Mouse (Mus musculus): ENCODE results near the gene Rac3. TPM values are rescaled to one million over a fixed set of nuclear protein-coding genes. Genes with fewer than 3 reads are reported as not detected.

Gene Rac3
- not detected for polyA plus RNA-seq (2014; fragmentation: Illumina TruSeq; extraction: RNeasy Lipid Tissue Mini Kit (QIAGEN cat#74804); ENCODE audit: low replicate concordance)

DNA sequence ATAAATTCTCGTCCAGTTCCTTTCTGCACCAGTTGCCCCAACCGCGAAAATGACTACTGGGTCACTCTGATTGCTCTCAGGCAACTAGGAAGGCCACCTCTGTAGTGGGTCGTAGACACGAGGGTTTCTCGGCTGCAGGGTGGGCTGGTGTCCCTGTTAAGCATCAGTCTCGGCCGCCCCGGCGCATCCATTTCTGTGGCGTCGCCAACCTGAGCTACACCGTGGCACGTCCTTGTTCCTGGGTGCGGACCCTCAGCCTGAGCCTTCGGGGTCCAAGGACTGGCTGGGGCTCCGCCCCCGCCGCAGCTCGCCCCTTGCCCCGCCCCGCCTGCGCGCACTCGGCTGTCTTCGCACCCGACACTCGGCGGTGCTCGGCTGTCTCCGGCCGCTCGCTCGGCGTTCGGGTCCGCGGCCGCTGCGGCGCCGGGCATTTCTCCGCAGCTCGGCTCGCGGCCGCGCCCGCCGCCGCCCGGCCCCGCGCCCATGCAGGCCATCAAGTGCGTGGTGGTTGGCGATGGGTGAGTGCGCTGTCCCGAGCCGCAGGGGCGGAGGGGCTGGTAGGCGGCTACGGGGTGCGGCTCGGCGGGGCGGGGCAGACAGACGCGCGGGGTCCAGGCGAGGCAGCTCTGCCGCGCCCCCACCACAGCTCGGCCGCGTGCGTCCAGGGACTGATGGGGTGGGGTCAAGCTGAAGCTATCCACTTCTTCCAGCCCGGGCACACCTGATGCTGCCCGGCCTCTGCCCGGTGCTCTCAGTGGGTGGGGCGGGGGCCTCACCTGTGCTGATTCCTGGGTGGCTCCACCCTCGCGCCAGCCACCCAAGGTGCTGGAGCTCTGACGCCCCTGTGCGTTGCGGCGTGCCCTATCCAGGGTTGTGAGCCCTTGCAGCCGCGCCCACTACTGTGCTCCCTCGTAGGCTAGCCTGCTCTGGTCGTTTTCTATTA is at the start of gene Rac3:
Rac3 (plus strand) TSS at position 347 of the 943 bp plus-strand sequence.

DNA sequence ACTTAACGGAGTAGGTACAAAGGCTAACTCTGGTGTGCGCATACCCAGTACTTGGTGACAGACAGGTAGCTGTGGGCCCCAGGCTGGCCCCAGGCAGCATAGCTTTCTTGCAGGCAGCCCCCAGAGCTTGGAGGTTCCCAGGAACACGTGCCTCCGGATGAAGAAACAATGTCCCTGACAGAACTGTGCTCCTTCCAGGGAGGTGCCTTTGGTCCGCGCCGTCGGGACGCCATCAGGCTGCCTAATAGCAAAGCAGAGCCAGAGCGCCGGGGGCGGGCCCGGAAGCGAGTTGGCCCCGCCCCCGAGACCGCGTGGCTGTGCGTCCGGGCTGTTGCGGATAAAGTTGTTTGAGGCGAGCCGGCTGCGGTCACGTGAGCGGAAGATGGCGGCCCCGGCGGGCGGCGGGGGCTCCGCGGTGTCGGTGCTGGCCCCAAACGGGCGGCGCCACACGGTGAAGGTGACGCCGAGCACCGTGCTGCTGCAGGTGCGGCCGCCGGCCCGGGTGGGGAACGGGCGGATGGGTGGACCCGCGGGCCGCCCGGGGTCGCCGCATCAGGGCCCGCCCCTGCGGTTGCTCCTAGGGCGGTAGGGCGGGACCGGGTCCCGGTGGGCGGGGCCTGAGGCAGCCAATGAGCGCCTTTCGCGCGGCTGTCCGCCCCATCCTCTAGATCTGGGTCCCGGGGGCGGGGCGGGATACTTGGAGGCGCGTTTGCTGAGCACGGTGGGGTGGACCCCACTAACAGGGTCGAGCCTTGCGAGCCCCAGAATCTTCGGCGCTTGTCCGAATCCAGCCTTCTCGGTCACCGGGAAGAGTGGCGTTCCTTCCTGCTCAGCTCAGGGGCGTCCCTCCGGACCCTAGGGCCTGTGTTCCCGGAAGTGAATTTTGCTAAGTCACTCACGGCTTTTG is 48.3 kb upstream of the Rac3 start, which contains the start of gene Aspscr1:
Aspscr1 (plus strand) TSS at position 287 of the 907 bp plus-strand sequence.

DNA sequence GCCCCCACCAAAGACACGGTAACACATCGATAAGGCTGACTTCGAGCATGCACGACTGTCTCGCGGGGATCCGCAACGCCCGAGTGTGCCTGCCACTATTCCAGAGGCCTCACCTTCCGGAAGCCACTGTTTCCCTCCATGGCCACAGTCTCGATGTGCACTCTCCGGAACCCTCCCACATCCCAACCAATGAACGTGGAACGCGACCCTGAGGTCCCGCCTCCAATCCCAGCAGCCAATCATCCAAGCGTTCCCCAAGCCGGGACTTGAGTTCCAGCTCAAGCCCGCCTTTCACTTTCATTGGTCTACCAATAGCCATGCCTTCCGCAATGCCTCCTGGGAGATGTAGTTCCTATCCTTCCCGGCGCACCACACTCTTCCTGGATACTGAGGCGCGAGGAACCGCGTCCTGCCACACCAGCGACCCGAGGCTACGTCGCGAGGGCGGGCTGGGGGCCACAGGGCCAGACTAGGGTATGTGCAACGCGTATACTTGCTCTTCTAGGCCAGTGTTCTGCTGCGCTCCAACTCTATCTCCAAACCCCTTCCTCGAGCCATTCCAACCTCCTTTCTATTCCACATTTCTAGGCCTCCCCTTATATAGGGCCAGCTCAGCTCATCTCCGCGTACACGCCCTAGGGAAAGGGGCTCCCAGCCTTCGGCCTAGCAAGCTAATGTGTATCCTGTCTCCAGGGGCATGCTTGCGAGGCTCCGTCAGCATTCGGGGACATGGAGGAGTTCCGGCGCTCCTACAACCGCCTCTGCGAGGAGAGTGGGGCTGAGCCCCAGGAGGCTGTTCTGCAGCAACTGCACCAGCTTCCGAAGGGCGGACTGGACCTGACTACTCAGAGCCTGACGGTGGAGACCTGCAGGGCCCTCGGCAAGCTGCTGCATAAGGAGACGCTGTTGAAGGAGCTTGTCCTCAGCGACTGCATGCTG is 7.4 kb upstream of the Rac3 start, which contains the start of the genes Cenpx and Lrrc45:
Cenpx (minus strand) TSS at position 159 of the 939 bp plus-strand sequence.
Lrrc45 (plus strand) TSS at position 346 of the 939 bp plus-strand sequence.

DNA sequence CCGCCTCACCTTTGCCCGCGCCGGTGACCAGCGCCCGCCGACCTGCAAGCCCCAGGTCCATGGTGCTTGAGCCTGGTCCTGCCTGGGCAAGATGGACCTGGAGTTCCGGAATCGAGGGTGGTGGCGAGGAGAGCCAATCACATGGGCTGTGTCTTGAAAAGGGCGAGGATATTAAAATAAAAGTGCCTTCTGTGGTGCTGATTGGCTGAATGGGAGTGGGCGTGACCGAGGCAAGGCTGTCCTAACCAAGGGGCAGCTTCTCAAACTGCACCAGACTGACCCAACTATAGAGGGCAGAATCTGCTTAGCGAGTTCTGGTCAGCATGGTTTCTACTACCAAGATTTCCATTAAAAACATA is 5.9 kb downstream of the Rac3 start, which contains the start of gene Dcxr:
Dcxr (minus strand) TSS at position 113 of the 359 bp plus-strand sequence.

DNA sequence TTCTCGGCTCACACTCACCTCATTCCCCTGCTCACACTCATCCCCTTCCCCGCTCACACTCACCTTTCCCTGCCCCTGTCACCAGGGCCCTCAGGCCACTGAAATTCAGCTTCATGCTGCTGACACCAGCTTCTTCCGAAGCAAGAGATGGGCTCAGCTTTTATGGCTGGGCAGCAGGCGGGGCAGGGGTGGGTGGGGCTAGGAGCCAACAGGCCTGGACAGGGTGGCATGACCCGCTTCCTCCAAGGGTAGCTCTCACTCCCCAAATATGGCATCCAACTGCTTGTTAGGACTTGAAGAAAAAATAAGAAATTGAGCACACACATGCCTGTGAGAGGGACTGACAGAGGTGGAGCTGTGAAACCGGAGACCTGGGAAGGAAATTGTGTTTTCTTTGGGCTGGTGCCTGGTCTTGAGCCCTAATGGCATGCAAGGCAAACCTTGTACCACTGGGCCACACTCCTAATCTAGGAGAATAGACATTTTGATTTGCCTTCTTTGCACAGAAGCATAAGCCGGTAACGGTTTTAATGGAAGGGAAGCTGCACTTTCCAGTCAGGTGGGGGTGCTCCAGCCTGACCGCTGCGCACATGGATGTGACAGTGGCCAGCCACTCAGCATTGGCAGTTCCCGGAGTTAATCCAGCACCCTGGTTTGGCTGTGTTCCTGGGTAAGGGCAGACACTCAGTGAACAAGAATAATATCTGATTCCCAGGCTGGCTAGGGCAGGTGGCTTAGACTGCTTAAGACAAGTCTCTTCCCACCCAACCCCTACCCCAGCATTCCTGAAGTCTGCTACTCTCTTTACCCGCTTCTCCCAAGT is 10.8 kb downstream of the Rac3 start, which contains the start of gene Cbr2:
Cbr2 (minus strand) TSS at position 257 of the 823 bp plus-strand sequence.

DNA sequence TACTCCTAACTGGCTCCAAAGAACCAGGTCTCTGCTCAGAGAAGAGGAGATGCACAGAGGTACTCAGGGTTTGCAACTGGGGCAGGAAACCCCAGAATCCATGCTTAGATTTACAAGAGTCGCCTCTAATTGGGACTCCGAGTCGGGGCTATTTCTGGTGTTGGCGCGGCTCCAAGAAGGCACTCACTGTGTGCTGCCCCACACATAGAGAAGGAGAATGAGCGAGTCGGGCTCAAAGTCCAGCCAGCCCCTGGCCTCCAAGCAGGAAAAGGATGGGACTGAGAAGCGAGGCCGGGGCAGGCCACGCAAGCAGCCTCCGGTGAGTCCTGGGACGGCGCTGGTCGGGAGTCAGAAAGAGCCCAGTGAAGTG is 41.4 kb downstream of the Rac3 start, which contains the start of gene Hmga1b:
Hmga1b (plus strand) TSS at position 123 of the 370 bp plus-strand sequence.

Other genes starting within 250 kb of the Rac3 start
- 1.6 TPM for gene Mrpl12, start 236.9 kb upstream of the Rac3 start, polyA plus RNA-seq (2014; fragmentation: Illumina TruSeq; extraction: RNeasy Lipid Tissue Mini Kit (QIAGEN cat#74804); ENCODE audit: low replicate concordance)
- gene Slc25a10, start 229.6 kb upstream of the Rac3 start, polyA plus RNA-seq (2014; fragmentation: Illumina TruSeq; extraction: RNeasy Lipid Tissue Mini Kit (QIAGEN cat#74804); ENCODE audit: low replicate concordance), result 1.6 TPM
- not detected for gene Gcgr, start 190.8 kb upstream of the Rac3 start, polyA plus RNA-seq (2014; fragmentation: Illumina TruSeq; extraction: RNeasy Lipid Tissue Mini Kit (QIAGEN cat#74804); ENCODE audit: low replicate concordance)
- gene Mcrip1, start 171.7 kb upstream of the Rac3 start, polyA plus RNA-seq (2014; fragmentation: Illumina TruSeq; extraction: RNeasy Lipid Tissue Mini Kit (QIAGEN cat#74804); ENCODE audit: low replicate concordance), result not detected
- not detected for gene Ppp1r27, start 170.3 kb upstream of the Rac3 start, polyA plus RNA-seq (2014; fragmentation: Illumina TruSeq; extraction: RNeasy Lipid Tissue Mini Kit (QIAGEN cat#74804); ENCODE audit: low replicate concordance)
- 728 TPM for gene P4hb, start 148.2 kb upstream of the Rac3 start, polyA plus RNA-seq (2014; fragmentation: Illumina TruSeq; extraction: RNeasy Lipid Tissue Mini Kit (QIAGEN cat#74804); ENCODE audit: low replicate concordance)
- 24.2 TPM for gene Arhgdia, start 139.8 kb upstream of the Rac3 start, polyA plus RNA-seq (2014; fragmentation: Illumina TruSeq; extraction: RNeasy Lipid Tissue Mini Kit (QIAGEN cat#74804); ENCODE audit: low replicate concordance)
- 18.5 TPM for gene Alyref, start 123.1 kb upstream of the Rac3 start, polyA plus RNA-seq (2014; fragmentation: Illumina TruSeq; extraction: RNeasy Lipid Tissue Mini Kit (QIAGEN cat#74804); ENCODE audit: low replicate concordance)
- gene Anapc11, start 123.0 kb upstream of the Rac3 start, polyA plus RNA-seq (2014; fragmentation: Illumina TruSeq; extraction: RNeasy Lipid Tissue Mini Kit (QIAGEN cat#74804); ENCODE audit: low replicate concordance), result 8.2 TPM
- not detected for gene Npb, start 113.0 kb upstream of the Rac3 start, polyA plus RNA-seq (2014; fragmentation: Illumina TruSeq; extraction: RNeasy Lipid Tissue Mini Kit (QIAGEN cat#74804); ENCODE audit: low replicate concordance)
- 28.6 TPM for gene Pcyt2, start 103.5 kb upstream of the Rac3 start, polyA plus RNA-seq (2014; fragmentation: Illumina TruSeq; extraction: RNeasy Lipid Tissue Mini Kit (QIAGEN cat#74804); ENCODE audit: low replicate concordance)
- gene Sirt7, start 96.2 kb upstream of the Rac3 start, polyA plus RNA-seq (2014; fragmentation: Illumina TruSeq; extraction: RNeasy Lipid Tissue Mini Kit (QIAGEN cat#74804); ENCODE audit: low replicate concordance), result 9.2 TPM
- 10.0 TPM for gene Mafg, start 87.9 kb upstream of the Rac3 start, polyA plus RNA-seq (2014; fragmentation: Illumina TruSeq; extraction: RNeasy Lipid Tissue Mini Kit (QIAGEN cat#74804); ENCODE audit: low replicate concordance)
- gene Pycr1, start 77.7 kb upstream of the Rac3 start, polyA plus RNA-seq (2014; fragmentation: Illumina TruSeq; extraction: RNeasy Lipid Tissue Mini Kit (QIAGEN cat#74804); ENCODE audit: low replicate concordance), result 1.4 TPM
- not detected for gene Myadml2, start 73.3 kb upstream of the Rac3 start, polyA plus RNA-seq (2014; fragmentation: Illumina TruSeq; extraction: RNeasy Lipid Tissue Mini Kit (QIAGEN cat#74804); ENCODE audit: low replicate concordance)
- not detected for gene Notum, start 60.3 kb upstream of the Rac3 start, polyA plus RNA-seq (2014; fragmentation: Illumina TruSeq; extraction: RNeasy Lipid Tissue Mini Kit (QIAGEN cat#74804); ENCODE audit: low replicate concordance)
- gene Aspscr1, start 48.5 kb upstream of the Rac3 start, polyA plus RNA-seq (2014; fragmentation: Illumina TruSeq; extraction: RNeasy Lipid Tissue Mini Kit (QIAGEN cat#74804); ENCODE audit: low replicate concordance), result 3.6 TPM
- gene Cenpx, start 7.7 kb upstream of the Rac3 start, polyA plus RNA-seq (2014; fragmentation: Illumina TruSeq; extraction: RNeasy Lipid Tissue Mini Kit (QIAGEN cat#74804); ENCODE audit: low replicate concordance), result not detected
- 0.33 TPM for gene Lrrc45, start 7.5 kb upstream of the Rac3 start, polyA plus RNA-seq (2014; fragmentation: Illumina TruSeq; extraction: RNeasy Lipid Tissue Mini Kit (QIAGEN cat#74804); ENCODE audit: low replicate concordance)
- not detected for gene Dcxr, start 5.8 kb downstream of the Rac3 start, polyA plus RNA-seq (2014; fragmentation: Illumina TruSeq; extraction: RNeasy Lipid Tissue Mini Kit (QIAGEN cat#74804); ENCODE audit: low replicate concordance)
- gene Cbr2, start 10.6 kb downstream of the Rac3 start, polyA plus RNA-seq (2014; fragmentation: Illumina TruSeq; extraction: RNeasy Lipid Tissue Mini Kit (QIAGEN cat#74804); ENCODE audit: low replicate concordance), result not detected
- not detected for gene Hmga1b, start 41.3 kb downstream of the Rac3 start, polyA plus RNA-seq (2014; fragmentation: Illumina TruSeq; extraction: RNeasy Lipid Tissue Mini Kit (QIAGEN cat#74804); ENCODE audit: low replicate concordance)
- gene Rfng, start 62.7 kb downstream of the Rac3 start, polyA plus RNA-seq (2014; fragmentation: Illumina TruSeq; extraction: RNeasy Lipid Tissue Mini Kit (QIAGEN cat#74804); ENCODE audit: low replicate concordance), result not detected
- 4.1 TPM for gene Gps1, start 62.8 kb downstream of the Rac3 start, polyA plus RNA-seq (2014; fragmentation: Illumina TruSeq; extraction: RNeasy Lipid Tissue Mini Kit (QIAGEN cat#74804); ENCODE audit: low replicate concordance)
- 2.2 TPM for gene Dus1l, start 74.9 kb downstream of the Rac3 start, polyA plus RNA-seq (2014; fragmentation: Illumina TruSeq; extraction: RNeasy Lipid Tissue Mini Kit (QIAGEN cat#74804); ENCODE audit: low replicate concordance)
- 1.3 TPM for gene Fasn, start 103.1 kb downstream of the Rac3 start, polyA plus RNA-seq (2014; fragmentation: Illumina TruSeq; extraction: RNeasy Lipid Tissue Mini Kit (QIAGEN cat#74804); ENCODE audit: low replicate concordance)
- gene Ccdc57, start 211.4 kb downstream of the Rac3 start, polyA plus RNA-seq (2014; fragmentation: Illumina TruSeq; extraction: RNeasy Lipid Tissue Mini Kit (QIAGEN cat#74804); ENCODE audit: low replicate concordance), result not detected
- 0.71 TPM for gene Slc16a3, start 227.0 kb downstream of the Rac3 start, polyA plus RNA-seq (2014; fragmentation: Illumina TruSeq; extraction: RNeasy Lipid Tissue Mini Kit (QIAGEN cat#74804); ENCODE audit: low replicate concordance)

All from small intestine, adult 10 weeks (tissue).